Comparison of ENCODE assay signal across 12 mouse cellular contexts in the genomic region with DNA sequence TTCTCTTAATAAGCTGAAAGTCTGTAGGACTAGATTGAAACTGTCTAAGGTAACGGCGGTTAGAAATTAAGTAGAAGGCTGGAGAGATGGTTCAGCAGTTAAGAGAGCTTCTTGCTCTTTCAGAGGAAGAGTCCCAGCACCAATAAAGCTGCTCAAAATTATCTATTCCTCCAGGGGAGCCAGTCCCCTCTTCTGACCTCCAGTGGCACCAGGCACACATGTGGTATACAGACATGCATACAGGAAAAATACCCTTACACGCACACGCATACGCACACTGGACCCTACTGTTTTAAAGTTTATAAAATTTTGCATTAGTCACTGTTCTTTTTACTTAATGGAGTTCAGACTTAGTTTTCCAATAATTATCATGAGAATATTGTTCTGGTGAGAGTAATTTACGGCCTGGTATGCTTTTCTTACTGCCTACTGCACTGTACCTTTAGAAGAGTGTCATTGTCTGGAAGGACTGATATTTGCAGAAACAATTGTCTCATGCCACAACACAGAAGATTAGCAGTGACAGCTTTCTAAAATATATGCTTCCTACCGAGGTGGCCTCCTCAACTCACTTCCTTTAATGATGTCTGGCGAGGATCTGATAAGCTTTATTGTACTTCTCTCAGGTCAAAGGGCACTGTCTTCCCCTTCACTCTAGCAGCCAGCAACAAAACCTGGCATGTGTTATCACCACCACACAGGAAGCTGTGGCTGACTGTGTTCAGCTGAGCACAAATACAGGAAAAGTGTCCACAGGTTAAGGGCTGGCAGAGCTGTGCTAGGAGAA. TPM values are rescaled to one million over a fixed set of nuclear protein-coding genes. Genes with fewer than 3 reads are reported as not detected.
A peak's percentile ranks its signal among the peaks of the same experiment; 100 is the strongest.
DNase-seq lines count a peak whose midpoint lies in the region; ATAC-seq and TF ChIP-seq lines count a peak whose summit lies in the region.
"Had no signal": no experiment of that assay in that cellular context is flagged by ENCODE, and none has a peak within 500 bp of the region (broad histone marks: within the 10 kb centered on the region; RNA-seq: fewer than 3 reads in every experiment).

No protein-coding gene starts in this region.

- WGBS in heart, postnatal 0 days, result 69% methylated on average over 8 of the region's 8 CpGs
- 67% methylated on average over 8 of the region's 8 CpGs for WGBS in kidney, adult 2 months
- WGBS in lung, postnatal 0 days, result 64% methylated on average over 8 of the region's 8 CpGs
- 80% methylated on average over 8 of the region's 8 CpGs for WGBS in midbrain, embryonic 10.5 days

- DNase-seq in heart, postnatal 0 days (ENCODE audit: low spot score), result no peak
- DNase-seq in heart, postnatal 25 days (ENCODE audit: low spot score), result no peak
- peak; percentile 89 for DNase-seq in kidney, adult 2 months
- peak; percentile 78 for DNase-seq in lung, postnatal 0 days (ENCODE audit: low spot score)
- peak; percentile 26 for DNase-seq in yolk sac, embryonic 10.5 days (ENCODE audit: low spot score)
- DNase-seq in testis, postnatal 10 days (ENCODE audit: low spot score), result no peak
- no peak for DNase-seq in left cerebral cortex, adult 18-20 months (ENCODE audit: low spot score in 2 of 2)
- no peak for DNase-seq in midbrain, embryonic 10.5 days (ENCODE audit: low spot score)
- DNase-seq: retina, postnatal 1 day had no signal

- peak; percentile 27; the same call in 1 of the 2 replicates for ATAC-seq in heart, postnatal 0 days (ENCODE audit: insufficient read depth, low read depth)
- peak; percentile 84 for ATAC-seq in lung, postnatal 0 days

- no peaks in the 10 kb centered on the region for H3K36me3 ChIP-seq in heart, postnatal 0 days (replicated peaks; ENCODE audit: control insufficient read depth, insufficient read depth, low read length)
- H3K36me3 ChIP-seq in kidney, adult 2 months (ENCODE audit: control insufficient read depth, insufficient read depth, low read length), result no peaks in the 10 kb centered on the region
- H3K36me3 ChIP-seq in lung, postnatal 0 days (ENCODE audit: insufficient read depth, low read length), result no peaks in the 10 kb centered on the region
- H3K36me3 ChIP-seq in midbrain, embryonic 10.5 days, result no peaks in the 10 kb centered on the region
- H3K36me3 ChIP-seq: heart, embryonic 13.5 days; limb, embryonic 13.5 days had no signal

- TF ChIP-seq POLR2A in kidney, adult 2 months (IDR thresholded peaks at IDR 0.05; ENCODE audit: low read depth, low read length), result no peak

- peak overlapping the region; percentile 20; the same call in 1 of the 2 replicates for H3K27ac ChIP-seq in heart, postnatal 0 days (ENCODE audit: low read depth)
- H3K27ac ChIP-seq in kidney, adult 2 months (ENCODE audit: insufficient read depth, low read depth, low read length), result peak overlapping the region; percentile 64
- H3K27ac ChIP-seq in lung, postnatal 0 days (ENCODE audit: low read length), result no peak overlapping the region
- H3K27ac ChIP-seq in midbrain, embryonic 10.5 days (replicated peaks), result no peak overlapping the region
- H3K27ac ChIP-seq: heart, embryonic 13.5 days; limb, embryonic 13.5 days had no signal

- H3K27me3 ChIP-seq in heart, postnatal 0 days (ENCODE audit: control insufficient read depth, insufficient read depth, low read length), result no peaks in the 10 kb centered on the region
- H3K27me3 ChIP-seq in kidney, adult 2 months (replicated peaks; ENCODE audit: control insufficient read depth, insufficient read depth, low read length), result no peaks in the 10 kb centered on the region
- H3K27me3 ChIP-seq in lung, postnatal 0 days (replicated peaks; ENCODE audit: insufficient read depth, low read length), result no peaks in the 10 kb centered on the region
- H3K27me3 ChIP-seq in midbrain, embryonic 10.5 days (ENCODE audit: low read depth, poor library complexity, severe bottlenecking), result no peaks in the 10 kb centered on the region
- H3K27me3 ChIP-seq: heart, embryonic 13.5 days; limb, embryonic 13.5 days had no signal

- no peak for TF ChIP-seq EP300 in heart, postnatal 0 days (IDR thresholded peaks at IDR 0.05; ENCODE audit: low read depth)
- peak; percentile 94 for TF ChIP-seq EP300 in lung, postnatal 0 days (IDR thresholded peaks at IDR 0.05)

- no peak for TF ChIP-seq CTCF in heart, postnatal 0 days (IDR thresholded peaks at IDR 0.05; ENCODE audit: low read depth)
- TF ChIP-seq CTCF in kidney, adult 2 months (conservative IDR thresholded peaks at IDR 0.05; ENCODE audit: insufficient read depth, insufficient read length, low read depth, low read length), result no peak
- TF ChIP-seq CTCF in lung, postnatal 0 days (IDR thresholded peaks at IDR 0.05), result no peak

- H3K4me1 ChIP-seq in heart, postnatal 0 days (ENCODE audit: control insufficient read depth, insufficient read depth), result peaks cover 12% of the 10 kb centered on the region
- no peaks in the 10 kb centered on the region for H3K4me1 ChIP-seq in kidney, adult 2 months (ENCODE audit: control insufficient read depth, insufficient read depth, low read length)
- H3K4me1 ChIP-seq in lung, postnatal 0 days (ENCODE audit: insufficient read depth, low read depth, low read length), result peaks cover 5% of the 10 kb centered on the region; the same call in 1 of the 2 replicates
- no peaks in the 10 kb centered on the region for H3K4me1 ChIP-seq in midbrain, embryonic 10.5 days
- H3K4me1 ChIP-seq: limb, embryonic 13.5 days had no signal

- no peaks in the 10 kb centered on the region for H3K9me3 ChIP-seq in heart, postnatal 0 days (replicated peaks; ENCODE audit: control insufficient read depth, low read length)
- H3K9me3 ChIP-seq in lung, postnatal 0 days (ENCODE audit: low read length), result no peaks in the 10 kb centered on the region
- no peaks in the 10 kb centered on the region for H3K9me3 ChIP-seq in midbrain, embryonic 10.5 days (replicated peaks)
- H3K9me3 ChIP-seq: heart, embryonic 13.5 days; limb, embryonic 13.5 days had no signal

- H3K4me3 ChIP-seq in heart, postnatal 0 days (ENCODE audit: low read depth, low read length), result no peak overlapping the region
- H3K4me3 ChIP-seq in kidney, adult 2 months (ENCODE audit: insufficient read depth, low read depth, low read length), result no peak overlapping the region
- no peak overlapping the region for H3K4me3 ChIP-seq in lung, postnatal 0 days (ENCODE audit: low read depth, low read length)
- no peak overlapping the region for H3K4me3 ChIP-seq in midbrain, embryonic 10.5 days
- H3K4me3 ChIP-seq: heart, embryonic 13.5 days; limb, embryonic 13.5 days had no signal

- no peak overlapping the region for H3K9ac ChIP-seq in heart, postnatal 0 days (replicated peaks; ENCODE audit: low read depth, low read length)
- no peak overlapping the region for H3K9ac ChIP-seq in lung, postnatal 0 days (replicated peaks; ENCODE audit: low read depth)
- H3K9ac ChIP-seq: heart, embryonic 13.5 days; limb, embryonic 13.5 days had no signal

- intact Hi-C loops in heart, postnatal 25 days (cut with DNase I), result no loop called here

- no peak overlapping the region for H3K4me2 ChIP-seq in heart, postnatal 0 days (ENCODE audit: low read depth, low read length)
- H3K4me2 ChIP-seq in lung, postnatal 0 days (replicated peaks; ENCODE audit: low read depth, low read length), result no peak overlapping the region
- H3K4me2 ChIP-seq: heart, embryonic 13.5 days; limb, embryonic 13.5 days had no signal

RNA-seq across cellular contexts. Expression of gene Gm13691, which starts 29.4 kb away (rescaled TPM):
- not detected in 2 replicates for total RNA-seq in heart, postnatal 0 days (2014; rRNA removed; ENCODE audit: low replicate concordance)
- polyA plus RNA-seq in heart, postnatal 0 days (2015; fragmentation: Nextera tagmentation; extraction: Ambion mirVana), result not detected in 2 replicates
- total RNA-seq in heart, postnatal 25 days (2021), result under 1 TPM; 0.67 to 0.68 TPM
- not detected in 2 replicates for polyA plus RNA-seq in kidney, adult 2 months (2012; rRNA removed)
- polyA plus RNA-seq in lung, postnatal 0 days (2015; fragmentation: Nextera tagmentation; extraction: Ambion mirVana), result not detected in 2 replicates
- total RNA-seq in left cerebral cortex, adult 18-20 months (2021), result 1 to 10 TPM; 1.3 to 1.5 TPM
- not detected in 2 replicates for polyA plus RNA-seq in midbrain, embryonic 10.5 days (2016; fragmentation: Nextera tagmentation; extraction: Ambion mirVana)
- polyA plus RNA-seq: embryonic facial prominence, embryonic 11.5 days; heart, embryonic 13.5 days; limb, embryonic 13.5 days had no signal

RNA-seq across cellular contexts. Expression of gene Gm13697, which starts 35.2 kb away (rescaled TPM):
- total RNA-seq in heart, postnatal 0 days (2014; rRNA removed; ENCODE audit: low replicate concordance), result not detected in 2 replicates
- not detected in 2 replicates for polyA plus RNA-seq in heart, postnatal 0 days (2015; fragmentation: Nextera tagmentation; extraction: Ambion mirVana)
- under 1 TPM; 0.67 to 0.68 TPM for total RNA-seq in heart, postnatal 25 days (2021)
- polyA plus RNA-seq in kidney, adult 2 months (2012; rRNA removed), result not detected in 2 replicates
- polyA plus RNA-seq in lung, postnatal 0 days (2015; fragmentation: Nextera tagmentation; extraction: Ambion mirVana), result not detected in 2 replicates
- total RNA-seq in left cerebral cortex, adult 18-20 months (2021), result 1 to 10 TPM; 1.3 to 1.5 TPM
- not detected in 2 replicates for polyA plus RNA-seq in midbrain, embryonic 10.5 days (2016; fragmentation: Nextera tagmentation; extraction: Ambion mirVana)
- polyA plus RNA-seq: embryonic facial prominence, embryonic 11.5 days; heart, embryonic 13.5 days; limb, embryonic 13.5 days had no signal

RNA-seq across cellular contexts. Expression of gene Gm13694, which starts 41.0 kb away (rescaled TPM):
- not detected in 2 replicates for total RNA-seq in heart, postnatal 0 days (2014; rRNA removed; ENCODE audit: low replicate concordance)
- not detected in 2 replicates for polyA plus RNA-seq in heart, postnatal 0 days (2015; fragmentation: Nextera tagmentation; extraction: Ambion mirVana)
- total RNA-seq in heart, postnatal 25 days (2021), result under 1 TPM; 0.67 to 0.68 TPM
- not detected in 2 replicates for polyA plus RNA-seq in kidney, adult 2 months (2012; rRNA removed)
- not detected in 2 replicates for polyA plus RNA-seq in lung, postnatal 0 days (2015; fragmentation: Nextera tagmentation; extraction: Ambion mirVana)
- total RNA-seq in left cerebral cortex, adult 18-20 months (2021), result 1 to 10 TPM; 1.3 to 1.5 TPM
- polyA plus RNA-seq in midbrain, embryonic 10.5 days (2016; fragmentation: Nextera tagmentation; extraction: Ambion mirVana), result not detected in 2 replicates
- polyA plus RNA-seq: embryonic facial prominence, embryonic 11.5 days; heart, embryonic 13.5 days; limb, embryonic 13.5 days had no signal

RNA-seq across cellular contexts. Expression of gene Gm13696, which starts 46.8 kb away (rescaled TPM):
- not detected in 2 replicates for total RNA-seq in heart, postnatal 0 days (2014; rRNA removed; ENCODE audit: low replicate concordance)
- not detected in 2 replicates for polyA plus RNA-seq in heart, postnatal 0 days (2015; fragmentation: Nextera tagmentation; extraction: Ambion mirVana)
- under 1 TPM; 0.67 to 0.68 TPM for total RNA-seq in heart, postnatal 25 days (2021)
- polyA plus RNA-seq in kidney, adult 2 months (2012; rRNA removed), result not detected in 2 replicates
- polyA plus RNA-seq in lung, postnatal 0 days (2015; fragmentation: Nextera tagmentation; extraction: Ambion mirVana), result not detected in 2 replicates
- total RNA-seq in left cerebral cortex, adult 18-20 months (2021), result 1 to 10 TPM; 1.3 to 1.5 TPM
- not detected in 2 replicates for polyA plus RNA-seq in midbrain, embryonic 10.5 days (2016; fragmentation: Nextera tagmentation; extraction: Ambion mirVana)
- polyA plus RNA-seq: embryonic facial prominence, embryonic 11.5 days; heart, embryonic 13.5 days; limb, embryonic 13.5 days had no signal

RNA-seq across cellular contexts. Expression of gene Gm13695, which starts 52.6 kb away (rescaled TPM):
- total RNA-seq in heart, postnatal 0 days (2014; rRNA removed; ENCODE audit: low replicate concordance), result not detected in 2 replicates
- not detected in 2 replicates for polyA plus RNA-seq in heart, postnatal 0 days (2015; fragmentation: Nextera tagmentation; extraction: Ambion mirVana)
- total RNA-seq in heart, postnatal 25 days (2021), result under 1 TPM; 0.67 to 0.68 TPM
- not detected in 2 replicates for polyA plus RNA-seq in kidney, adult 2 months (2012; rRNA removed)
- polyA plus RNA-seq in lung, postnatal 0 days (2015; fragmentation: Nextera tagmentation; extraction: Ambion mirVana), result not detected in 2 replicates
- 1 to 10 TPM in 1 of 2 experiments, not detected in 1; 1.3 TPM for total RNA-seq in left cerebral cortex, adult 18-20 months (2021)
- not detected in 2 replicates for polyA plus RNA-seq in midbrain, embryonic 10.5 days (2016; fragmentation: Nextera tagmentation; extraction: Ambion mirVana)
- polyA plus RNA-seq: embryonic facial prominence, embryonic 11.5 days; heart, embryonic 13.5 days; limb, embryonic 13.5 days had no signal

Comparison
In these comparisons a context has a peak if more than half of its experiments do, and no peak if none do; other contexts are left out.
1. DNase-seq: peak in kidney, adult 2 months (single experiment), lung, postnatal 0 days (single experiment) and yolk sac, embryonic 10.5 days (single experiment); none in heart, postnatal 0 days (single experiment), heart, postnatal 25 days (single experiment), testis, postnatal 10 days (single experiment), left cerebral cortex, adult 18-20 months (0 of 2) and midbrain, embryonic 10.5 days (single experiment).
2. H3K27ac ChIP-seq: peak in heart, postnatal 0 days (single experiment) and kidney, adult 2 months (single experiment); none in lung, postnatal 0 days (single experiment) and midbrain, embryonic 10.5 days (single experiment).